Comparison of ENCODE assay signal across 7 mouse cellular contexts in the genomic region with DNA sequence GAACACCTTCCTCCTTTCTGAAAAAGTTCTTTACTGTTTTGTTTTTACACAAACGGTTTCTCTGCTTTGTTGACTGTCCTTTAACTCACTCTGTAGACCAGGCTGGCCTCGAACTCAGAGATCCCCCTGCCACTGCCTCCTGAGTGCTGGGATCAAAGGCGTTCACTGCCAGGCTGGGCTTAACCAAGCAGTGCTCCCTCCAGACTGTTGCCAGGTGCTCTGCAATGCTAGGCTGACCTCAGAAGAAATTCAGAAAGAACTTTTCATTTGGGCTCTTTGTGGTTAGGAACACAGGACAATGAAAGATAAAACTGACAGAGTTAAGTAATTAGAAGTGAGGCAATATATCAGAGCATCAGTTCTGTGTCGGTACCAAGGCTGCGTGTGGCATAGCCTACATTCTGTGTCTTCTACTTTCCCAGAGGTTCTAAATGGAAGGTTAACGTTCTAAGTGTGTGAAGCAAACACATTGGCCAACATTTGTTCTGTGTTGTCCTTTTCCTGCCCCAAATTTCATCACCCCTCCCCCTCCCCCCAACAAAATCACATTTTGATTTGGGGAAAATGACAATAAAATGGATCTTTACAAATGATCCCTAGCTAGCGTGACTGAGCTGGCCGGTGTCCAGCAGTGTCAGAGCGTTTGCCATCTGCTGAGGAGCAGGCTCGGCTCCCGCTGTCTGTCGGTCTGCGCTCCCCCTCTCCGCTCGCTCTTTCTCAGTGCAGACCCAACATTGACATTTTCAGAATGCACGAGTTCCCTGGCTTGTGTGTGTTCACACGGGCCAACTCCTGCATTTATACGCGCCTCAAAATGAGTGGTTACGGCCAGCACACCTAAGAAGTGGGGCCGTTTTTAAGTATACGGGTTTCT. TPM values are rescaled to one million over a fixed set of nuclear protein-coding genes. Genes with fewer than 3 reads are reported as not detected.
DNase-seq lines count a peak whose midpoint lies in the region; ATAC-seq lines count a peak whose summit lies in the region.

No protein-coding gene starts in this region.

- peak; percentile 48 for DNase-seq in ovary, postnatal 36 days (ENCODE audit: low spot score)
- no peak for DNase-seq in ovary, adult 18-20 months (ENCODE audit: low spot score)
- peak; percentile 89 for DNase-seq in cerebellum, adult 9-11 months
- peak; percentile 73 to 90 for DNase-seq in layer of hippocampus, adult 18-20 months (ENCODE audit: low spot score in 2 of 2)
- DNase-seq in B cell, adult 2 months: no peak

- H3K4me2 ChIP-seq in heart, embryonic 15.5 days: peak overlapping the region; percentile 33
- peak overlapping the region; percentile 19 for H3K4me2 ChIP-seq in midbrain, embryonic 16.5 days (ENCODE audit: low read length)

- no peak overlapping the region for H3K27ac ChIP-seq in heart, embryonic 15.5 days
- H3K27ac ChIP-seq in midbrain, embryonic 16.5 days (ENCODE audit: low read length): peak overlapping the region; percentile 40

- H3K36me3 ChIP-seq in heart, embryonic 15.5 days: no peaks in the 10 kb centered on the region
- no peaks in the 10 kb centered on the region for H3K36me3 ChIP-seq in midbrain, embryonic 16.5 days (ENCODE audit: control insufficient read depth, insufficient read depth, low read length)

- WGBS in heart, embryonic 15.5 days: 51% methylated on average over 22 of the region's 22 CpGs
- 41% methylated on average over 22 of the region's 22 CpGs for WGBS in midbrain, embryonic 16.5 days

- no peak for ATAC-seq in heart, embryonic 15.5 days (replicated peaks; ENCODE audit: insufficient number of reproducible peaks, insufficient read depth, low FRiP score, low read depth)
- ATAC-seq in midbrain, embryonic 16.5 days: peak; percentile 65

- H3K27me3 ChIP-seq in heart, embryonic 15.5 days: no peaks in the 10 kb centered on the region
- no peaks in the 10 kb centered on the region for H3K27me3 ChIP-seq in midbrain, embryonic 16.5 days (ENCODE audit: control insufficient read depth, insufficient read depth, low read depth, low read length)

- no peaks in the 10 kb centered on the region for H3K9me3 ChIP-seq in heart, embryonic 15.5 days (replicated peaks)
- H3K9me3 ChIP-seq in midbrain, embryonic 16.5 days (replicated peaks; ENCODE audit: control insufficient read depth, low read length, poor library complexity, severe bottlenecking): no peaks in the 10 kb centered on the region

- H3K4me1 ChIP-seq in heart, embryonic 15.5 days (replicated peaks): peaks cover 14% of the 10 kb centered on the region
- peaks cover 3% of the 10 kb centered on the region; the same call in 1 of the 2 replicates for H3K4me1 ChIP-seq in midbrain, embryonic 16.5 days (ENCODE audit: control insufficient read depth, insufficient read depth, low read length)

- no peak overlapping the region for H3K9ac ChIP-seq in heart, embryonic 15.5 days
- no peak overlapping the region; the same call in 1 of the 2 replicates for H3K9ac ChIP-seq in midbrain, embryonic 16.5 days (ENCODE audit: low read depth, low read length)

- no peak overlapping the region for H3K4me3 ChIP-seq in heart, embryonic 15.5 days
- H3K4me3 ChIP-seq in midbrain, embryonic 16.5 days (ENCODE audit: low read depth, low read length): no peak overlapping the region; the same call in 1 of the 2 replicates

RNA-seq across cellular contexts. Expression of gene Gm10197, which starts 12.2 kb away (rescaled TPM):
- 2.5 TPM in 1 of 2 replicates, not detected in the other for polyA plus RNA-seq in heart, embryonic 15.5 days (2015; fragmentation: Nextera tagmentation; extraction: Ambion mirVana)
- total RNA-seq in layer of hippocampus, adult 18-20 months (2021): not detected
- not detected in 2 replicates for polyA plus RNA-seq in midbrain, embryonic 16.5 days (2015; fragmentation: Nextera tagmentation; extraction: Ambion mirVana)

RNA-seq across cellular contexts. Expression of gene Smndc1, which starts 31.0 kb away (rescaled TPM):
- polyA plus RNA-seq in heart, embryonic 15.5 days (2015; fragmentation: Nextera tagmentation; extraction: Ambion mirVana): 25.7 and 28.8 TPM in 2 replicates
- total RNA-seq in layer of hippocampus, adult 18-20 months (2021): 10 to 100 TPM; 41.4 to 42.4 TPM
- 31.2 and 32.2 TPM in 2 replicates for polyA plus RNA-seq in midbrain, embryonic 16.5 days (2015; fragmentation: Nextera tagmentation; extraction: Ambion mirVana)

RNA-seq across cellular contexts. Expression of gene Mxi1, which starts 49.1 kb away (rescaled TPM):
- 38.6 and 39.1 TPM in 2 replicates for polyA plus RNA-seq in heart, embryonic 15.5 days (2015; fragmentation: Nextera tagmentation; extraction: Ambion mirVana)
- total RNA-seq in layer of hippocampus, adult 18-20 months (2021): 10 to 100 TPM; 66.9 to 77.8 TPM
- polyA plus RNA-seq in midbrain, embryonic 16.5 days (2015; fragmentation: Nextera tagmentation; extraction: Ambion mirVana): 37.2 and 40.8 TPM in 2 replicates

Comparison
In these comparisons a context has a peak if more than half of its experiments do, and no peak if none do; other contexts are left out.
1. DNase-seq: peak in ovary, postnatal 36 days (single experiment), cerebellum, adult 9-11 months (single experiment) and layer of hippocampus, adult 18-20 months (2 of 2); none in ovary, adult 18-20 months (single experiment) and B cell, adult 2 months (0 of 2).